Mouse (Mus musculus): Measurements from ENCODE around the gene Xpnpep3.
"Not testable (repeated sequence)": the region's sequence is repeated elsewhere in the genome, so short reads cannot be mapped to it uniquely, and the experiment has no call there.

The Xpnpep3 gene

DNA sequence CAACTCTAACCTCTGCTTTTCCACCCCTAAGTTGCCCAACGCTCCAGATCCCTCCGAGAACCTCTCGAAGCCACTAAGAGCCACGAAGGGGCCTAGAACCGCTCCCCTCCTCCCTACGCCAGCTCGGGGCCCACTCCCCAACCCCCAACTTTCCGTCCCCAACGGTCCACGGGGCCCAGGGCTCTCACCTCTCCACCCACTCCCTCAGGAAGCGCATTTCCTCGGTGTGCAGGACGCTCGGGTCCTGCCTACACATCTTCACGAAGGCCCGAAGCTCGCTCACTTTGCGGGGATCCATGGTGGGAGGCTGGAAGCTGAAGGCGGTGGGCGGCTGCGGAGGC, 671 bp upstream of the Xpnpep3 start:
- DNase-seq (ENCODE audit: low read depth, low spot score): no peak

DNA sequence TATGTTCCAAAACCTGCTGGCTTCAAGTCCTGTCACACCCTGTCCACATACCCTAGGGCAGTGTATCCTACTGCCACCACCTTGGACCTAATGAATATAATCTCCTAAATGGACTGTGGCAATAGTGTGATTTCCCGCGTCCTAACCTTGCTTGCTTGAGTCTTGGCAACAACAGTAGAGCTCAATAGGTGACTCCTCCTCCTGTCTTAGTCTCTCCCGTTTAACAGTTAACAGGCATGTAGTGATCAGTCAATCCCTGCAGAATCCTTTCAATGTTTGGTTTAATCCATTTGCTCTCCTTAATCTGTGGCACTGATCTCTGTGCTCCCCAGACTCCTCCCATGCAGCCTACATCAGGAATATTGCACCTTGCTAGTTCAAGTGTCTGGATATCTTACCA, 5.1 kb downstream of the Xpnpep3 start:
- DNase-seq (ENCODE audit: low read depth, low spot score): no peak

DNA sequence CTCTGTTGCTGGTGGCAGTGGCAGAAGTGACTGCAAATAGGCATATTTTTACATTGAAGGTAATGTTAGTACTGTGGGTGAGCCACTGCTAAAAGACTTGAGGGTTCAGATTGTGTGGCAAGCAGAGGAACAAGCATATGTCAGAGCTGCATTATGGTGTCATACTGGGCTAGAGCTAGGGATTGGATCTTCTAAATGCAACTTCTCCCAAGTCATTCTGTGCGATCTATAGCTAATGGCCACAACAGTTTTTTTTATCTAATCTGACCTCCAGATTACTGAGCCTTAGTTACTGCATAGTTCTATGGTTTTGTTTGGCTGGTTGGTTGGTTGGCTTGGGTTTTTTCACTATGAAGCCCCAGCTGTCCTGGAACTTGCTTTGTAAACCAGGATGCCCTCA, 8.3 kb downstream of the Xpnpep3 start, which contains the start of gene Dnajb7:
TSS of gene Dnajb7 (minus strand) at position 101 of the 400 bp plus-strand sequence.
- no peak for DNase-seq (ENCODE audit: low read depth, low spot score)

DNA sequence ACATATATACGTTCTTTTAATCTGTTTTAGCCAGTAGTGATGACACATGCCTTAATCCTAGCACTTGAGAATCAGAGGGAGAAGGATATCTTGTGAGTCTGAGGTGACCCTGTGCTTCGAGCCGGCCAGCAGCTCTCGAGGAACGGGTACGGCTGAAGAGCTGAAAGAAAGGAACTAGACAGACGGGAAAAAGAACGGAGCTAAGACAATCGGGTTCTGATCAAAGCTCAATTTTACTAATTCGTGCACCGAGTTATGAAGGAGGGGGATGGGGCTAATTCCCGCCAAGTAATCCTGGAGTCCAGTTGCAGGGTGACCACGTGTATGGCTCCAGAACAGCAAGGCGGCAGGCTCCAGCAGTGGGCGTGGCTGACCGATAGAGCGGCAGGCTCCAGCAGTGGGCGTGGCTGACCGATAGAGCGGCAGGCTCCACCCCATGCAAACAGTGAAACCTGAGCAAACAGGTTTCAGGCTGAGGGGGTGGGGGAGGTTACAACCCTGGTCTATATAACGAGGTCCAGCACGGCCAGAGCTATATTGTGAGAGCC, 16.9 kb downstream of the Xpnpep3 start:
- DNase-seq (ENCODE audit: low read depth, low spot score): not testable (repeated sequence)

DNA sequence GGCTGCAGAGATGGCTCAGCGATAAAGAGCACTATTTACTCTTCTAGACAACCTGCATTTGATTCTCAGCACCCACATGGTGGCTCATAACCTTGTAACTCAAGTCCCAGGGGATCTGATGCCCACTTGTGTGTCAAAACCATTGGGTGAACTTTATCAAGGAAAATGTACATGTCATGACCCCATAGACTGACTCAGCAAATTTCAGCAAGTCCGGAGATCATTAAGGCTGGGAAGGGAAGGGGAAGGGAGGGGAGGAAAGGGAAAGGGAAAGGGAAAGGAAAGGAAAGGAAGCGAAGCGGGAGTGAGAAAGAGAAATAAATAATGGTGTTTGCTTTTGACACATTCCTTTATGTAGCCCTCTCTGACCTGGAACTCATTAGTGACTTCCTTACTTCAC, 18.1 kb downstream of the Xpnpep3 start:
- no peak for DNase-seq (ENCODE audit: low read depth, low spot score)

DNA sequence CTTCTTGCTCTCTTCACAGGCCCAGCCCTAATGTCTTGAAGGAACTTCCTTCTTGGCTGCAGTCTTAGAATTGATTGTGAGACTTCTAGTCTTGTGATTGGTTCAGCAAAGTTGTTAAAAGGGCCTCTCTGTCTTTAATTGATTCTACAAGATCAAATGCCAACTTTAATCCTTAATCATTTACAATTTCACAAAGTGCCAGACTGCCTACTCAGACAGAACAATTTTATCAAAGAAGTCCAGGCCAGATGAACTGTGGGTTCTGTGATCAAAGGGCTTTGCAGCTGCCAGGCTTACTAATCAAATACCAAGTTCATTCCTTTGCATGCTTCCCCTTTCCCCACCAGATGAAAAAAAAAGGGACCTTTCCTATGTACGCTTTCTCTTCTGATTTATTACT, 21.5 kb downstream of the Xpnpep3 start:
- DNase-seq (ENCODE audit: low read depth, low spot score): no peak

DNA sequence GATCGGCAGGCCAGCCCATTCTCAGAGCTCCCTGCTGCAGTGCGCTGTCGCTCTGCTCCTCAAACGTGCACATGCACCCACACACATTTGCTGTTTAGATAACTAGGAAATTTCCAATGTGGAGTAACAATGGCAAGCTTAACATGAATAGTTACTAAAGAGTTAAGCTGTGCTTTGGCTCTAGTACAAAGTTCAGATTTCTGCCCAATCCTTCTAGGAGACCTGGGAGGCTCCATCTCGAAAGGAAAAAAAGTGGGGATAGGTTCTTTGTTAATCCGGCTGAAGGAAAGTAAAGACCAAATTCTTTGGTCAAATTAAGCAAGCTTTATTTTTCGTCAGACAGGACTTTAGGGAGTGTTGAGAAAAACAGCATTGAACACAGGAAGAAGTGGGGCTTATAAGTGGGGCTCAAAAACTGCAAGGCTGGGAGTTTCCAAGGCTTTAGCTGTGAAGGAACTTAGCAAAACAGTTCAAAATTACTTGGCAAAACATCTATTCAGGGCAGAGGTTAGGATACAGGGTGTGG, 22.3 kb downstream of the Xpnpep3 start:
- no peak for DNase-seq (ENCODE audit: low read depth, low spot score)

DNA sequence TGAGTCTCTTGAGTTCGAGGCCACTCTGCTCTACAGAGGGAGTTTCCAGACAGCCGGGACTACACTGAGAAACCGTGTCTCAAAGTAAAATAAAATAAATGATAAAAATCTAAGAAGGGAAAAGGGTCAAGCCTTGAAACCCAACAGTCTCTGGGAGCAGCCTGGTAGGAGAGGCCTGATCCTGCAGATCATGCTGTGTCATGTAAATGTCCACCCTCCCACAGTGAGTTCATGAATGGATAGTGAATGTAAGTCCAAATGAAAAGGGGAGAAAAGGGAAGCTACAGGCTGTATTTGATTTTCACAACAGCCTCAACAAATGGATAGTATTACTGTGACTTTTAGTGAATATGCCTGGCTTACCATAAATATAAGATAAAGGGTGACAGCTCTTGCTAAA, 25.4 kb downstream of the Xpnpep3 start:
- no peak for DNase-seq (ENCODE audit: low read depth, low spot score)

DNA sequence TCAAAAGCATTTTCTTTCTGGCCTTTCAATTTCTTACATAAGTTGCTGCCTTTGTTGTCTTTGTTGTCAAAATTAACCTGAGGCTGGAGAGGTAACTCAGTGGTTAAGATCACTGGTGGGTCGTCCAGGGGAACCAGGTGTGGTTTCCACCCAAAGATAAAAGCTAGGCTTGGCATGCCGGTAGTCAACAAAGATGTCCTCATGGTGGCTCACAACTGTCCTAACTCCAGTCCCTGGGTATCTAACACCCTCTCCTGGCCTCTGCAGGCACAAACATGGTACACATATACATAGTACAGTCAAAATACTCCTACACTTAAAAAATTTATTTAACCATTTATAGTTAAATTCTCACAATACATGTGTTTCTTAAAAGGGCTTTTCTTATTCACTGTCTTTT, 28.0 kb downstream of the Xpnpep3 start:
- DNase-seq (ENCODE audit: low read depth, low spot score): no peak

DNA sequence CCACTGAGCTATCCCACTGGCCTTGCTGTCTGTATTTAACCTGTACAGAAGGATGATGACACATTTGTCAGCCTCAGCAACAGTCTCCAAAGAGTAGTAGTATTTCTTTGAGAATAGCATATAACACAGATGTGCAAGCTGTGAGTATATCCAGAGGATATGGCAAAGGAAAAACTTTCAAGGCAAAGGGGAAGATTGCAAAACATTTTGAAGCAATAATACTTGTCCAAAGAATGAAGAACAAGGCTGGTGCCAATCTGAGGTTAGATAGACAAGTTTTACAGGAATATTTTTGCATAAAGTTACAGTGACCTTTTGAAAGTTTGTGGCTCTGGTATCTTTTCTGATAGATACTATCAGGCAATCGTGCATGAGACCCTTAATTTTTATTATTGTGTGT, 31.3 kb downstream of the Xpnpep3 start:
- DNase-seq (ENCODE audit: low read depth, low spot score): no peak

DNA sequence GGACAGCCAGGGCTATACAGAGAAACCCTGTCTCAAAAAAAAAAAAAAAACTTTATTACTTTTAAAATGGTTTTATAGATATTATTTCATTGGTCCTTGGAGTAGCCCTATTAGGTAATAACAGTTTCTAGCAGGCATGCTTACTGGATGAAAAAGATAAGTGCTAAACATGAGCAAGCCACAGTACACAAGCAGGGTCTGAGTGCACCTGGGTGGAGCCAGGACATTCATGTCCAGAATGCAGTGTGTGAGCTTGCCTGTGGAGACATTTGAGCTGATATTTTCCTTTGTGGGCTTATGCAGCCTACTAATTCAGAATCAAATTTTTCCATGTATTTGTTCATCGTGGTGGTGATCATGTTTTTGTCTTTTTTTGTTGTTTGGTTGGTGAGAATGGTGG, 38.4 kb downstream of the Xpnpep3 start:
- no peak for DNase-seq (ENCODE audit: low read depth, low spot score)

DNA sequence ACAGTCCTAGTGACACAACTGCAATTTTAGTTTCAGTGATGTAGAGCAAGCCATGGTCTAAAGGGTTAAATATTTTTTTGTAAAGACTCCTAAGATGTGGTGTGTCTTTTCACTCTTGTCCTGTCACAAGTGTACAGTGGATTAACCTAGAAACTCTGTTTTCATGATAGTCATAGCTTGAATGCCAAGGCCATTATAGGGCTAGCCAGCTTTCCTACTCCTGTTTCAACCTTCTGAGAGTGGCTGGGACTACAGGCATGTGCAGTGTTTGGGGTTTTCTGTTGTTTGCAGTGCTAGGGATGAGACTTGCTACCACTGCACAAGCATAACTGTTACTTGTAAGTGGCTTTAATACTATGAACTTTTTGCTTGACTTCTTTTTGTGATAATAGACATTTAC, 39.3 kb downstream of the Xpnpep3 start:
- DNase-seq (ENCODE audit: low read depth, low spot score): no peak

DNA sequence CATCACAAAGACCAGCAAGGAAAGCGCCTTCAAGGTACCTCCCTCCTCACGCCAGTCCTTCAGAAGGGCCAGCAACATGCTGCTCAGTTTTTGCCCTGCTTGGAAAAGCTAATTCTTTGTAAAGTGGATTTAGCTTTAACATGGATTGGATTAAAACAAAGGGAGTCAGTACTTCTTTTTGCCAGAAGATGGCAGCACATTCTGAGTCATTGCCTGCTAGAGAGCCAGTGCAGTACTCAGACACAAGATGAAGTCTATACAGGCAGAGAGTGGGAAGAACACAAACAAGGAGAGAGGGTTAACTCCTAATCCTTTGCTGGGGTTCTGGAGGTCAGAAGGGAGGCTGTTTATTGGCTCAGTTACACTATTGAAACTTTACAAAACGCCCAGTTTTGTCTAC, 48.5 kb downstream of the Xpnpep3 start:
- peak; percentile 49 for DNase-seq (ENCODE audit: low read depth, low spot score)

DNA sequence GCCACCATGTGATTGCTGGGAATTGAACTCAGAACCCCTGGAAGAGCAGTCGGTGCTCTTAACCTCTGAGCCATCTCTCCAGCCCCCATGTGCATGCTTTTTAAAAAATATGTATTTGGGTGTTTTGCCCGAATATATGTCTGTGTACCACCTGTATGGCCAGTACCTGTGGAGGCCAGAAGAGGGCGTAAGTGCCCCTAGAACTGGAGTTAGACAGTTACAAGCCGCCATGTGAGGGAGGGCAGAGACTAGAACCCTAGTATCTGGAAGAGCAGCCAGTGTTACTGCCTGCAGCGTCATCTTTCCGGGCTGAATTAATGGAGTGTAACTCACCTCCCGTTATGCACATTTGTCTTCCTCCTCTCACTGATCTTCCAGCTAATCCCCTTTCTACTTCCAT, 61.6 kb downstream of the Xpnpep3 start:
- no peak for DNase-seq (ENCODE audit: low read depth, low spot score)

DNA sequence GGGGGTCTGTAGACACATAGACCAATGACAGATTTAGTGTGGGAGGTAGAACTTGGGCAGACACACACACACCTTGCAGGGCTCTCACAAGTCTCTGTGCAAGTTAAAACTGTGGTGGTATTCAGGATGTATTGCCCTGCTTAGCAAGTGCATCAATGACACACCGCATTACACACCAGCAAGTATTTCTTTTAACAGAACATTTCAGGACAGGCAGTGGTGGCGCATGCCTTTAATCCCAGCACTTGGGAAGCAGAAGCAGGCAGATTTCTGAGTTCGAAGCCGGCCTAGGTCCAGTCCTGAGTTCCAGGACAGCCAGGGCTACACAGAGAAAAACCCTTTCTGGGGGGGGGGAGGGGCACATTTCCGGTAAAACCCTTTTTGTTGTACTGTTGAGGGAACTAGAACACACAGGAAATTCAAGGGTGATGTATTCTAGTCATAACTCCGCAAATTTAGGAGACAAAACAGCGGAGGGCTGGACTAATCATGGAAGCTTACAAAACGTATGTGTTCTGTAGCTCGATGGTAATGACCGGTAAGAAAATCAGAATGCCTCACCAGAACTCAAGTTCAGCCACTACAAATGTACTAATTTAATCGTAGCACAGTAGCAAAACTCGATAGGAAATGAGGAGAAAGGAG, 65.2 kb downstream of the Xpnpep3 start:
- DNase-seq (ENCODE audit: low read depth, low spot score): no peak

DNA sequence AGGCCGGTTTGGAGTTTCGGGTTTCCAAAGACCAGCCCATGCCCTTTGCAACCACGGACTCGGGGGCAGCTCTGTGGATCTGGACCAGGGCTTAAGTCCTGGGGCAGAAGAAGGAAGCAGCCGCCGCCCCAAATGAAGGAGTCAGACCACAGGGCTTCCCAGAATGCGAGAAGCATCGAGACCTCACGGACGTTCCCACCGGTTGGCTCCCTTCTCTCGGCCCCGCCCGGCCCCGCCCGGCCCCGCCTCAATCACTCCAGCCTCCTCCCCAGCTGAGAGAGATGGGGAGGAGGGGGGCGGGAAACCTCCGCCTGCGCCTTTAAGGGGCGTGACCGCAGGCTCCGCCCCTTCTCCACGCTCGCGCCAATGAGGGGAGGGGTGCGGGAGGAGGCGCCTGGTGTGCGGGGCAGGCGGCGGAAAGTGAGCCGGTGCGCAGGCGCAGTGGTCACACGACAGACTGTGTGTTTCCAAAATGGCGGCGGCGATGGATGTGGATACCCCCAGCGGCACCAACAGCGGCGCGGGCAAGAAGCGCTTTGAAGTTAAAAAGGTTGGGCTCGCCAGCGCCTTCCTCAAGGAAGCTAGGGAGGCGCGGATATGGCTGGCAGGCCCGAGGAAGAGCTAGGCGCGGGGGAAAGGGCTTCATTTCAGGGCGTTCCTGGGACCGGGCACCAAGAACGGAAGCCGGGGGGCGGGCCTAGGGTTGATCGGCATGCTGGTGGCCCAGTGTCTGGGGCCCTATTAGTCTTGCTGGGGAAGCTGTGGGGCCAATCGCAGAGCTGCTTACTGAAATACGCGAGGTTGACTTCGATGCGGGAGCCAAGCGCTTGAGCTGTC, 66.2 kb downstream of the Xpnpep3 start, which contains the start of gene Rbx1:
TSS of gene Rbx1 (plus strand) at position 396 of the 837 bp plus-strand sequence.
- DNase-seq (ENCODE audit: low read depth, low spot score): peak; percentile 97

DNA sequence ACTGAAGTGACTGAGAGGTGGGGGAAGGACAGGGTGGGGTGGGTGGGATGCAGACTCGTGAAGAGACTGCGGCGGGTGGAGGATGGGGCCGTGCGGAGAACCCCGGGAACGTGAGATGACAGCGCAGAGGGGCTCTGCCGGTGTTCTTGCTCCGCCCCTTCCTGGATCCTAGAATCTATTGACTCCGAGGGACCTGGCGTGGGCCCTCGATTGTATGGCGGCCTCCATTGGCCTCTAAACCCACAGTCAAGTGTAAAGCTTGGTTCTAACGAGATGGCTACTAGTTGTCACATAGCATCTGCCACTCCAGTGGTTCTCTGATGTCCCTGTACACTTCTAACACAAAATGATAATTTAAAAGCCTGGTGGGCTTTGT, 66.8 kb downstream of the Xpnpep3 start:
- no peak for DNase-seq (ENCODE audit: low read depth, low spot score)

DNA sequence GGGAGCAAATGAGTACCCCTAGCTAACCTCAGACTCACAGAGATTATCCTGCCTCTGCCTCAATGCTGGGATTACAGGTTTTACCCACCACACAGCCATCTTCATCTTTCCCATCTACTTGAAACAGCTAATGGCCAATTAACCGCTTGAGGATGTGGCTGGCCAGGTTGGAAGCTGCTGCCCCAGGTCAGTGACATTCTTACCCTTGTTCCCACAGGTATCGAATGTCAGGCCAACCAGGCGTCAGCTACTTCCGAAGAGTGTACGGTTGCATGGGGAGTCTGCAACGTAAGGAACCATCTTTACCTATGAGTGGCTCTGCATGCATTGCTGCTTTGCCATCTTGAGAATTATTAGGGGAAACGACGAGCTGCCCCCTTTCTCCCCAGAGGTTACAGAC, 70.8 kb downstream of the Xpnpep3 start:
- no peak for DNase-seq (ENCODE audit: low read depth, low spot score)

DNA sequence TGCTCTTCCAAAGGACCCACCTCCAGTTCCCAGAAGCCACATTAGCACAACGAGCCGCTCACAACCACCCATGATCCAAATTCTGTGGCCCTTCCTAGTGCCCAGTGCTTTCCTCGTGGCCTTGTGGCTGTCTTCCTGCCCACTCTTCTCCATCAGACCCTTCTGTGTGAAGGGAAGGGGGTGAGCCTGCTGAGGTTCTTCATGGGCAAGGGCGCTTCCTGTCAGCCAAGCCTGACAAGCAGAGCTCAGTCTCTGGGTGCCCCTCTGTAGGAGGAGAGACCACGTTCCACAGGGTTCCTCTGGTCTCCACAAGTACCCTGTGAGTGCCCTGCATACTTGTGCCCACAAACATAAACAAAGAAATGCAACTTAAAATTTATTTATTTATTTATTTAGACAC, 72.3 kb downstream of the Xpnpep3 start:
- DNase-seq (ENCODE audit: low read depth, low spot score): no peak

DNA sequence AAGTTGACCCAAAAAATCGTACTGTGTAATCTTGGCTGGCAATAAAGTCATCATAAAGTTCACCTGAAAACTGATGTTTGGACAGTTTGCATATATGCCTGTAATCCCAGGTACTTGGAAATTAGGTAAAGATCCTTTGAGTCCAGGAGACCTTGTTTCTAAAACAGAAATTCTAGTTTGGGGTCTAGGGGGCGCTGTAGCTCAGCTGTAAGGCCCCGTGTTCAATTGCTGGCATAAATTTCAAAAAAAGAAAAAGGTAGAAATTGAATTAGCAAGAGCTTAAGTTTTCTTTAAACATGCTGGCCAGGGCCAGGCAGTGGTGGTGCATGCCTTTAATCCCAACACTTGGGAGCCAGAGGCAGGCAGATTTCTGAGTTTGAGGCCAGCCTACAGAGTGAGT, 75.7 kb downstream of the Xpnpep3 start:
- no peak for DNase-seq (ENCODE audit: low read depth, low spot score)

DNA sequence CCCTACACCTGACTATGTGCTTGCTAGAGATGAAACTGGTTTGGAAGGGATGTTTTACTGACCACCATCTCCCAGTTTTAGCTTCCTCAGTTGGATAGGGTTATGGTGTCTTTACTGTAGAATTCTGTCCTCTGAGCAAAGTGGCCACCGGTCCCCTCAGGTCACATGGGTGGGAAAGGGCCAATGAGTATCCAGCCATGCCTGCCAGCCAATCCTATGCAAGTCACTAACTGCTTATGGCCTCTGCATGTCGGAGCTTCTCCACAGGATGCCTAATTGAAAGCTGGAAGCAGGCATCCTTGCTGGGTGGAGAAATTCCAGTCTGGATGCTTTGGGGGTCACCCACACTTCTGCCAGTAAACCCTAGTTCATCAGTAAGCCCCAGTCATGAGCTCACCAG, 76.7 kb downstream of the Xpnpep3 start:
- DNase-seq (ENCODE audit: low read depth, low spot score): no peak

DNA sequence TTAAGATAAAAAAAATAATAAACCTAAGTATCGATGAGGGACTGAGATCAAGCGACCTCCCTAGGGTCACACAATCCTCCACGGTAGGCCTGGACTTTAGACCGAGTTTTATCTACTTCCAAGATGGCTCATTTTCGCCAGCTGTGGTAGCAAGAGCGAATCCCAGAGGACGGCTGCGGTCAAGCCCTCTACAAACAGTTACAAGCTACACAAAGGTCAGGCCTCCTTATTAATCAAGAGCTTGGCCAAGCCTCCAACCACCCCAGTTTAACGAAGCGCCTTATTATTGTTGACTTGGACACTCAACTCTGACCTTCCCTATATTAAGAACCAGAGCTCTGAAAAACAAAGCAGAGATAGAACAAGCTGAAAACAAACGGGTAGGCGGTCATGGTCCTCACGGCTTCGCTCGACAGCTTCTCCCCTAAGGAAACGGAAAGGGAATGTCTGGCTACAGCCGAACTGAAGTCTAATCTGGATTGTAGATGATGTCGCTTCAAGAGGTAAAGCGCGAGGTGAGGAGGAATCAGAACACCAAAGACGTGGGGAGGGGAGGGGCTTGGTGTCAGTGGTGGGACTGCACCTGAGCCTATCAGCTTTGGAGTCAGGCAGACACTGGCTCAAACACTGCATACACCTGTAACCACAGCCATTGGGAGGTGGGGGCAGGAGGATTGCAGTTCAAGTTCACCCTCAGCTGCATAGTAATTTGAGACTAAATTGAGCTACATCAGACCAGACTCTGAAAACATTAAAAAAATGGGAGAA, 79.7 kb downstream of the Xpnpep3 start:
- DNase-seq (ENCODE audit: low read depth, low spot score): no peak

Measured in c-Kit-negative CD71-positive TER-119-positive erythroid progenitor cells, embryonic 14.5 days (primary cell).